Comparison of ENCODE assay signal across 10 mouse cellular contexts in the genomic region with DNA sequence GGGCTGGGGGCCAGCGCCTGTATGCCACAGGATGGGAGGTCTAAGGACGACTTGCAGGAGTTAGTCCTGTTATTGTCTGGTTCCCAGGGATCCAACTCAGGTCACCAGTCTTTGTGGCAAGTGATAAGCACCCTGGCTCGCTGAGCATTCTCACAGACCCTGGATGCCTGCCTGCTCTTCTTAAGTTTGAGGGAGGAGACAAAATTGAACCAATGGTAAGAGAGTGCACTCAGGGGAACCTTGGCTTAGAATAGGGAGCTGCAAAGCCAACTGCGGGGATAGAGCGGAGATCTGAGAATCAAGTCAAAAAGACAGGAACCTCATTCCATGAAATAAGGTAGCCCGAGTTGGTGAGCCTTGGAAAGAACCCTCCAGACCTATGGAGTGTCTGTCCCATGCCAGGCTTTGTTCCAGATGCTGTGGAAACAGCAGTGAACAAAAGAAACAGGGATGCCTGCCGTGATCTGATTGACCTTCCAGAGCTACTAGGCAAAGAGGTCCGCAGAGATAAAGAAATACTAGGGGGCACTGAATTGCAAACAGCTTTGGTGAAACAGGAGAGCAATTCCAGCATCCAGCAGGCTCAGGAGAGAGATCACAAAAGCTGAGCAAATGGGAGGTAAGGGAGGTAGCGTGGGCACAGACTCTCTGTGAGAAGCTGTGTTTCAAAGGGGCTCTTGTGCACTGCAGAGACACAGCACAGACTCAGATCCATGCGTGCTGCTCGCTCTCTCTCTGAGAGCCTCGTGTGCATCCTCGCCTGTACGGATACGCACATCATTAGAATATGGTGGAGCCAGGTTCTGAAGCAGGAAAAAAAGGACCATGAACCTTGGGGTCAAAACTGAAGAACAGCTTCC.
DNase-seq lines count a peak whose midpoint lies in the region; ATAC-seq and TF ChIP-seq lines count a peak whose summit lies in the region.
"Had no signal": no experiment of that assay in that cellular context is flagged by ENCODE, and none has a peak within 500 bp of the region (broad histone marks: within the 10 kb centered on the region; RNA-seq: fewer than 3 reads in every experiment).

No protein-coding gene starts in this region.

- no peak overlapping the region for H3K4me2 ChIP-seq in lung, embryonic 15.5 days

- WGBS in lung, embryonic 15.5 days: 51% methylated on average over 15 of the region's 15 CpGs
- WGBS in small intestine, adult 2 months: 44% methylated on average over 15 of the region's 15 CpGs

- no peak for TF ChIP-seq POLR2A in small intestine, adult 2 months (IDR thresholded peaks at IDR 0.05; ENCODE audit: low read depth, low read length)

- 0 out of 2 replicates have a peak, but pooled peaks have one; percentile 37 for ATAC-seq in lung, embryonic 15.5 days (ENCODE audit: borderline replicate concordance, extremely low read depth, low FRiP score, low TSS enrichment)

- H3K36me3 ChIP-seq in lung, embryonic 15.5 days: no peaks in the 10 kb centered on the region
- no peaks in the 10 kb centered on the region for H3K36me3 ChIP-seq in small intestine, adult 2 months (ENCODE audit: control insufficient read depth, insufficient read depth, low read length)
- H3K36me3 ChIP-seq: G1E had no signal

- H3K9me3 ChIP-seq in lung, embryonic 15.5 days: no peaks in the 10 kb centered on the region
- H3K9me3 ChIP-seq: G1E; megakaryocyte, embryonic 14.5 days had no signal

- peaks cover 36% of the 10 kb centered on the region for H3K4me1 ChIP-seq in lung, embryonic 15.5 days
- H3K4me1 ChIP-seq in small intestine, adult 2 months (ENCODE audit: control insufficient read depth, insufficient read depth, insufficient read length, low read length): no peaks in the 10 kb centered on the region

- no peak overlapping the region for H3K4me3 ChIP-seq in lung, embryonic 15.5 days
- H3K4me3 ChIP-seq in small intestine, adult 2 months (ENCODE audit: low read depth, low read length): no peak overlapping the region
- H3K4me3 ChIP-seq: megakaryocyte, embryonic 14.5 days had no signal

- no peak overlapping the region for H3K27ac ChIP-seq in lung, embryonic 15.5 days
- peak overlapping the region; percentile 11; the same call in 1 of the 2 replicates for H3K27ac ChIP-seq in small intestine, adult 2 months (ENCODE audit: insufficient read depth, low read depth, low read length)

- DNase-seq in right cerebral cortex, adult 18-20 months: peak; percentile 7
- DNase-seq in right cerebral cortex, postnatal 4 days: no peak
- DNase-seq in heart, adult 18-20 months: peak; percentile 86 to 89
- no peak for DNase-seq in frontal cortex, postnatal 25 days (ENCODE audit: low spot score in 2 of 2)
- no peak for DNase-seq in T-cell, adult 2 months (ENCODE audit: low spot score)
- no peak for DNase-seq in ovary, postnatal 36 days (ENCODE audit: low spot score)

- no peak for TF ChIP-seq CTCF in small intestine, adult 2 months (IDR thresholded peaks at IDR 0.05; ENCODE audit: extremely low read depth, insufficient read length, insufficient replicate concordance, low read depth, low read length)

- no peak overlapping the region for H3K9ac ChIP-seq in lung, embryonic 15.5 days

- no peaks in the 10 kb centered on the region for H3K27me3 ChIP-seq in lung, embryonic 15.5 days
- H3K27me3 ChIP-seq in small intestine, adult 2 months (ENCODE audit: control insufficient read depth, insufficient read depth, low read length): no peaks in the 10 kb centered on the region

Comparison
In these comparisons a context has a peak if more than half of its experiments do, and no peak if none do; other contexts are left out.
1. DNase-seq: peak in right cerebral cortex, adult 18-20 months (single experiment) and heart, adult 18-20 months (2 of 2); none in right cerebral cortex, postnatal 4 days (single experiment), frontal cortex, postnatal 25 days (0 of 2), T-cell, adult 2 months (single experiment) and ovary, postnatal 36 days (single experiment).